Mouse (Mus musculus) frontal cortex, adult 2 months (tissue): ENCODE data around the gene Cpeb1. TPM values are rescaled to one million over a fixed set of nuclear protein-coding genes. Genes with fewer than 3 reads are reported as not detected.
A peak's percentile ranks its signal among the peaks of the same experiment; 100 is the strongest.

Source experiments
- DNase-seq, 2 experiments: peaks; one replicate each; pipeline ENCODE4 v3.0.0; 2022; ENCODE audit warnings: low spot score in 1 of 2; ENCODE audit errors: extremely low spot score in 1 of 2
- polyA plus RNA-seq: library from polyadenylated mRNA; depleted of rRNA; stranded (reverse); fragments of >200 nt; gene quantifications from 2 replicates; pipeline ENCODE4 v1.2.3, GENCODE M21; 2012

Gene Cpeb1
- polyA plus RNA-seq, 1 experiment, result 134 TPM

DNA sequence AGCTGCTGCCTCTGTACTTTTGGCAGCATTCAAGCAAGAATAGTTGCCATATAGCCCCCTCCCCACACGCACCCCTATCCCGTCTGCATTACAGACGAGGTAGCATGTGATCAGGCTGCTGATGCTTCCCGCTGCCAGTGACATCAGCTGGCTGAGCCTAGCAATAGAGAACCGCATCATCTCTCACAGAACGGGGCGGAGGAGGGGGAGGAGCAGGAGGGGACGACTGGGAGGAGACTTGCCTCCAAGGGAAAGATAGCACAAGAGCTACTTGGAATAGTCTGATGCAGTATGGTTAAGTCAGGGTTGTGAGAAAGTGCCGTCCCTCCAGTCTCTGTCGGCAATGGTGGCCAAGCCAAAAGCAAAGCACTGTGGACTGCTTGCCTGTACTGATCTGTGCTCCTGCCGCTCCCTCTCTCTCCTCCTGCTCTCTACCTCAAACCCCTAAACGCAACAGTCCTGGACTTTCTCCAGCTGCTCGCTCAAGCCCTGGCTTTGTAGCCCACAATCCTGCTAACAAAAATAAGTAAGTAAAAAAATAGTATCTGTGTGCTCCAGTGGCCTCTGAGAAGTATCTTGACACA lies 82.8 kb downstream of the Cpeb1 start:
- peak; percentile 63 to 85 for DNase-seq

DNA sequence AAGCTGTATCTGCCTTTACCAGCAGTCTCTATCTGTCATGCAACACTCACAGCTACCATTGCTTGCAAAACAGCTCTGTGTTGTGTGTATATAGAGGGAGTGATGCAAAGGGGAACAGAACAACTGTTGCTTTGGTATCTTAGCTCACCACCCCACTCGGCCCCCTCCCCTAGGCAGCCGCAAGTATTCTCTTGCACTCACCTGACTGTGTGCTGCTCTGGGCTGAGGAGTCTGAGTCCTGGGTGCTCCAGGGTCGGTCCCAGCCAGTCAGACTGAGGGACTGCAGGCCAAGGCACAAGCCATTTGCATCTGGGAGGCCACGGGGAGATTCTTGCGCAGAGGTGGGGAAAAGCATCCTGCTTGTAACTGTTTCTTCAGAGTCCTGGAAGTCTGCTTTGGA lies 83.5 kb downstream of the Cpeb1 start:
- peak in 1 of 2 experiments; percentile 31 for DNase-seq

DNA sequence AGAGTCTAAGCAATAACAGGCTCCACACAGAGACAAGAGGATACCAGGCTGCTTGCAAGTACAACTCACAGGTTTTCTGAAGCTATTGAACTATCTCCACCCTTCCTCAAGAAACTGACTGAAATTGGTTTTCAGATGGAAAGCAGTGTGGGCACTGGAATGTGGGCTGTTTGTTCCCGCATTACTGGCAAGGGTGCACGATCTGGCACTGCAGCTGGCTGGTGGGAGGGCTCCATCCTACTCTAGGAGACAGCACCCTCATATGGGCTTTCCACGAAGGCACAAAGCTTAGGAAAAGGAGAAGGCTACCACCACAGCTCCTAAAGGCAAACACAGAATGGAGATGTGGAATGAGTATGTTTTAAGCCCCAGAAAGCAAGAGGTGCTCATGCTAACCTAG lies 85.5 kb downstream of the Cpeb1 start:
- DNase-seq, result peak; percentile 66 to 86

DNA sequence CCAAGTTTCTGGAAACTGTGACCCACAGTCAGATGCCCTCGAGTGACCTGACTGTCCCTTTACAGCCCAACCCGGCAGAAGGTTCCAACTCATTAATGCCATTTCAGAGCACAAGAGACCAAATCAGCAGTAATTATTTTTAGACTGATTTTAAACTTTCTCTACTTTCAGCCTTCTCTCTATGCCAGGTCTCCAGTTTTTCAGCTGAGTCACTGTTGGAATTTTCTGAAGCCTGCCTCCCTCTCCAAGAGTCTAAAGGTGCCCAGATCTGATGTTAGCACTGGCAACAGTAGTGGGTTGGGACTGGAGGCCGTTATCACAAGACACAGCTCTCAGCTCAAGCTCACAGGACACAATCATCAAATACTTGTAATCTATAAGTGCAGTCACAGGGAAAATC lies 87.3 kb downstream of the Cpeb1 start:
- DNase-seq, result peak in 1 of 2 experiments; percentile 21

DNA sequence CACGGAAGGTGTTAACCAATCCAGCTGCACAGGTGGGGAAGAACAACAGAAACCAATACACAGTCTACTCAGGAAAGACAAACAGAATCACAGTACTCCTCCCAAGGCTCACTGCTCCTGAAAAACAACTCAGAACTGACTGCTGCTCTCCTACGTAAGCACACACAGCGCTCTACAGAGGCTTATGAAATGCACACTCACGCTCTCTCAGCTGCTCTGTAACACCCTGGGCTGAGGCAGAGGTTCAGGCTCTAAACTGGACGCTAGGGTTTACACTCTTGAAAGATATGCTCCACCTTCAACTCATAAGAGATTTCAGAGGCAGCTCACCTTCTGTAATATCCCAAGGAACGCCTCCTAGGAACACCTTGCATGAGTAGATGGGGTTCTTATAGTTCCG lies 98.3 kb downstream of the Cpeb1 start:
- no peak for DNase-seq

DNA sequence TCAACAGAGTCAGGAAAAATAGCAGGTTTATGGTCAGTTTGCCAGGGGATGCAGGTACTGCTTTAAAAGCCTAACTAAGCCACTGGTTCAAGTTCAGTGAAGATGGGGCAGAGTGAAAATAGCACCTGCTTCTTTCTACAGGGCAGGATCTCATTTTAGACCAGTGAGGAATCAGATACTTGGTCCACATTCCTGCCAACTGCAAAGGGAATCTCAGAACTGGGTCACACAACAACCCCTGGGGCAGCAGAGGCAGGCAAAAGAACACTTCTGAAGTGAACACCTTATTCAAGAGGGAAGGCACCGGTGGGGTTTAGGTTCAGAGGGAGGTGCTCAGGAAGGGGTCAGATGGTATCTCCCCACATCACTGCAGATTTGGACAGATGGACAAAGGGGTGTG lies 98.9 kb downstream of the Cpeb1 start:
- DNase-seq, result no peak

DNA sequence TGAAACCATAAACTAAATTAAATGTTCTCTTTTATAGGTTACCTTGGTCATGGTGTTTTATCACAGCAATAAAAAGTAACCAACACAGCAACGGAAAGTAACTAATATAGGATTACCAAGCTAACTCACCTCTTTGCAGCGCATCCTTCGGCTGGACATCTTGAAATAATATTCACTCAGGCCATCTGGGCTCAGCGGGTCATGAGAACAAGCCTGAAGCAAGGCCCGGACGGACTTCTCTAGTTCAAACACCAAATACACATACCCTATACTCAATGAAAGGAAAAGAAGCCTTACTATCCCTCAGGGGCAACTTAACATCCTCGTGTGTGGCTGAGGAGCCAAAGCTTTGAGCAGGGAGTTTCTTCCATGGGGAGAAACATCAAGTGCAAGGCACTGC lies 99.5 kb downstream of the Cpeb1 start:
- no peak for DNase-seq

DNA sequence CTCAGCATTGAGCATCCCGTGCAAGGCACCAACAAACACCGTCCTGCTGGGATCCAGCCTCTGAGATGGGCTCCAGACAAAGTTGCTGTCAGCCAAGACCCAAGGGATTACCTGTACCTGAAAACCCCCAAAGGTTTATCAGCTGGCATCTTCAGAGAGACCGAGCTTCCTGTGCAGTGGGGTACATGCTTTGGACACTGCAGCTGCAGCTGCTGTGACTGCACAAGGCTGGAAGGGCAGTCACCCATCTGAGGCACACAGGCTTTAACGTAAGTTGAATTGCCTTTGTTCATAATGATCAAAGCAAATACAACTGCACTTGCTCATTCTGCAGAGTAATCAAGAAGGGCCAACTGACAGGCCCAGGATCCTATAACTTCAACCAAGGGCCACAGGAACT lies 103.4 kb downstream of the Cpeb1 start:
- no peak for DNase-seq

DNA sequence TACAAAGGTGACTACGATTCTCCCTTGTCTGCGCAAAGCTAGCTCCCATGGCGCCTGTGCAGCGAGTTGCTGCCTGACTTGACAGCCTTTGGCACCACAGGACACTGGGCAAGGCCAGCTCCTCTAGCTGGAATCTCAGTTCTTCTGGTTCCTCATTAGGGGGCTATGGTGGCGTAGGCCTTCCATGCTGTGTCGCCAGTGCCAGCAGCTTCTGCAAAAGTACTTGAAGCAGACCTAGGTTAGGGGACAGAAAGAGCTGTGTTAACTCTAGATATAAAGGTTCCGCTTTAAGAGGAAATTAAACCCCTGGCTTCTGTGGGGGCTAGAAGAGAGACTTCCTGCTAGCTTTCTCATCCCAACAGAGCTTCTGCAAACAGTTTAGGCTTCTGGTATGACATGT lies 107.1 kb downstream of the Cpeb1 start:
- no peak for DNase-seq

DNA sequence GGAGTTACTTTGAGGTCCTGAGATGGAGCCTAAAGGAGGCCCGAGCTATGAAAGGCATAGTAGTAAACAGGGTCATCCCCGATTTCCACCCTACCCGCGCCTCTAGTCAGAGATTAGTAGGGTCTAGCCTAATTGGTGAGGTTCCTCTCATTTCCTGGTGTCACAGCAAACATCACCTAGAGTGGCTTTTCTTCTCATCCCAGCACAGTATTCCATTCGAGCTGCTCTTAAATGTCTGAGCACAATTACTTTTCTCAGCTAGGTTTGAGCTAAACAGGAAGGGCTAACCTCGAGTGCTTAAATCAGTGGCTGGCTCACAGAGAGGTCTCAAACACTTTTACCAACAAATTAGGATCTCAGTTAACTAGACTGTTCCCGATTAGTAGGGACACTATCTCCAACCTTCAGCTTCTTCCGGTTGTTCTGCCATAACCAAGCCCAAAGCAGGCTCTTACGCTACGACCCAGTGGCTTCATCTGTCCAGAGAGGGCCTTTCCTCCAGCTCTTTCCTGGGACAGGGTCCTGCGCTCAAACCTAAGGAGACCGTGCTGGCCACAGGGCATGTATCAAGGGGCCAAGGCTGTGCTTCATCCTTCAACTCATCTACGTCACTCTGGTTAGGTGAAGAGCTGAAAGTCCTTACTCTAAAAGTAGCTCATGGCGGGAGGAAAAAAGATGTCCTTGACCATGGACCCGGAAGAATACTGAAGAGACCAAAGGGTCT lies 109.7 kb downstream of the Cpeb1 start:
- DNase-seq, result no peak

DNA sequence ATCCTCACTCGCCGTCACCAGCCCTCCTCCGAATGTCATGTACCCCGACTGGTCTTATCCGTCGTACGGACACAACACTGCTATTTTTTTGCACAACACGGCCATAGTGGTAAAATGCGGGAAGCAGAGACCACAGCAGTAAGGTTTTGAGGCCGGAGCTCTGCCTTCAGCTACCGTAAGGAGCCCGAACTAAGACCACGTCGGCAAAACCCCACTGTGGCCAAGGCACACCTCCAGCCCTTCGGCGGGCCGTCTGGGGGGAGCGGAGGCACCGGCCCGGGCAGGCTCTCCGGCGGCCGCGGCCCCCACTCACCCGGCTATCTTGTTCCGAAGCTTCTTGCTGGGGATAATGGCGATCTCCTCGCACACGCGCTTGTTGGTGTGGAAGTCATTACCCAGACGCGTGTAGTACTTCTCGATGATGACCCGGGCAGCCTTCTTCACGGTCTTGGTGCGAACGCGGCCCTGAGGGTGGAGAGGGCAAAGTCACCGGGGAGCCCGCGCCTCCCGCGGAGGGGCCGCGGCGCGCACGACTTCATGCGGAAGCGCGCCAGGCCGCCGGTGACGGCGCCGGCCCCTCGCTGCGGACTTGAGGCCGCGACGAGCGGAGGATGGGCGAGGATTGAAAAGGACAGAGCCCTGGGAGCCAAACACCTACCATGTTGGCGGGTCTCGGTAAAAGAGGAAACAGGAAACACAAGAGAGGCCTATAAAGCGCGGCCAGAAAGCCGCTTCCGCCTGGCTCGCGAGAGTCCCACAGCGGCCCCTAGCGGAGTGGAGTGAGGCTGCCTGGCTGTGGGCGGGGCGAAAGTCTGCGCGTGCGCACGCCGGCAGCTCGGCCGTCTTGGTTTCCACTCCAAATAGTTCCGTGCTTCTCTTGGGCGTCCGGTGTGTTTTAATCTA lies 110.5 kb downstream of the Cpeb1 start, which contains the start of gene Rps17:
Gene Rps17, minus strand, starts transcription at position 711 of the 903 bp plus-strand sequence.
- DNase-seq, result peak; percentile 87 to 98

DNA sequence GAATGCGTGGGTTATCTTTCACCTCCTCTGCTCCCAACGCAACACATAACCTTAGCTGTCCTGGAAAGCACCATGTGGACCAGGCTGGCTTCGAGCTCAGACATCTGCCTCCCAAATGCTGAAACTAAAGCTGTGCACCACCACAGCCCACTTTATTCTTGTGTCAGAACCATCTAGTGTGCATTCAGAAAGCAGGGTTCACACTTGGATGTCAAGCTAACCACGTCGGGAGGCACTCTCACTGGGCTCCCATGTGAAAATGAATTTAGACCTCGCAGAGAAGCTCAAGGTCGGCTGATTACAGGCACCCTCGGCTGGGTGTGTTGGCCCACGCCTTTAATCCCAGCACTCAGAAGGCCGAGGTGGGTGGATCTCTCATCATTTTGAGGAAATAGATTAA lies 111.4 kb downstream of the Cpeb1 start:
- peak in 1 of 2 experiments; percentile 16 for DNase-seq

DNA sequence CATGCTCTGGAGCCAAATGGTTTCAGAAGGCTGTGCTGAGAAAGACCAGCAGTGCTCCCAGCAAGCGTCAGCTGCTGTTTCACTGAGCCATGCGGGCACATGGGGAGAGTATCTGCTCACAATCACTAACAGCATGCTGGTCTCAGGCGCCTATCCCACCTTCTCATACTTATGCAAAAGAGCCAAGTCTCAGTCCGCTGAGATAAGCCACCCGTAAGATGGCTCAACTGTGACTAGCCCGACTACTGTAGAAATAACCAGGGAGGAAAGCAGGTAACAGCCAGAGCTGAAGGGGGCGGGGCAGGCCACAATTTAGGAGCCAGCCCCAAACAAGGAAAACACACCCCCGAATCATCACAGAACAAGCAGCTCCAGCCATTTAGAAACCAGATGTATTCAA lies 111.9 kb downstream of the Cpeb1 start:
- DNase-seq, result peak in 1 of 2 experiments; percentile 9

DNA sequence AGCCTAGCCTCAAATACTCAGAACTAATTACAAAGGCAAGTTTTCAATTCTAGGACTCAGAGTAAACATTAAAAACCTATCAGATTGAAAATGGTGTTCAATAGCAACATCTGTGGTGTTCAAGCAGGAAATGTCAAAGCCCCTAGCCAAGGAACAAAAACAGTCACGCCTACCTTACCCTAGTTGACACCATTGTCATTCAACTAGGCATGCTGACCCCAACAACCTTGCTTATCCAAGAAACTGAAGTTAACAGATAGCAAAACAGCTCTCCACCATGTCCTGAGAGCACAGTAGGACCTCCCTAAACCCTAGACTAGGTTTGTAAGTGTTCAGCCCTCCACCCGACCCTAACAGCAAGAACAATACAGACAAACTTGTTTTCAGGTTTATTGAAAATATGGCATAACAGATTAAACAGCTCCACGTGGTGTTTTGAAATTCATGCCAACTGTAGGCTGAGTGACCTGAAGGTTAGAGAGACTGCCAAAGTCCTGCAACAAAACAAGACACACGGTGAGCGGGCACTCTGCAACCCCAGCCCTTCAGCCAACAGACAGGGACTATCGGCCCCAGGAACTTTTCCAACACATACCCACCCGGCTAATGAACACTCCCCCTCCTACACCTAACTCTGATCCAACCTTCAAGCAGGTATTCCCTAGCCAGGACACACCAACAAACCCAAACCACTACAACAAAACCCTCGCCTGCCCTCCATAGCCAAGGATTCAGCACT lies 112.7 kb downstream of the Cpeb1 start:
- DNase-seq, result no peak

DNA sequence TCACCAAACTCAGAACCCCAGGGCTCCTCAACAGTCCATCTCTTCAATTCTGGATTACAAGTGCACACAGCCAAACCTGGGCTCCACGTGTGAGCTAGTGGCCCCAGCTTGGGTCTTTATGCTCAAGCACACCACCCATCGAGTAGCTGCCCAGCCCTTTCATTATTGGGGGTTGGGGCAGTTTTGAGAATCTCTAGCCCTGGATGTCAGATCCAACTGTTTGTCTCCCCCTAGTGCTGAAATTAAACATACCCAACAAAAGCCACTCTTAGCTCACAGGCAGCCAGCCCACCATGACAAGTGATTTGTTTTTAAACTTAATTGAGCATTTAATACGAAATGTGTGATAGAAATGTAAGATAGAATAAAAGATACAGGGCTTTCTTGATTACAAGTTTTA lies 113.7 kb downstream of the Cpeb1 start:
- peak in 1 of 2 experiments; percentile 65 for DNase-seq

DNA sequence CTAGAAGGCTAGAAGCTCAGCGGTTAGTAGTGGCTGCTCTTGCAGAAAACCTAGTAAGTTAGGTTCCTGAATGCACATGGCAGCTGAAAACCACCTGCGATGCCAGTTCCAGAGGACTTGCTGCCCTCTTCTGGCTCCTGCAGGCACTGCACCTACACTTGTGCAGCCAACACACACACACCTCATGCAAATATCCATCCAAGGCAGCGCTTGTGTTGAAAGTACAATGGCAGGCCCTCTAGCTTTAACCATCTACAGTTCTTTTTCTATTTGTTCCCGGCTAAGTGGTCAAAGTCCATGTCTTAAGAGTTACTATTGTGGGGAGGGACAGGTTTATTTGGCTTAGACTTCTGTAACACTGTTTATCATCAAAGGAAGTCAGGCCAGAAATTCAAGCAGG lies 115.5 kb downstream of the Cpeb1 start:
- DNase-seq, result peak in 1 of 2 experiments; percentile 46

DNA sequence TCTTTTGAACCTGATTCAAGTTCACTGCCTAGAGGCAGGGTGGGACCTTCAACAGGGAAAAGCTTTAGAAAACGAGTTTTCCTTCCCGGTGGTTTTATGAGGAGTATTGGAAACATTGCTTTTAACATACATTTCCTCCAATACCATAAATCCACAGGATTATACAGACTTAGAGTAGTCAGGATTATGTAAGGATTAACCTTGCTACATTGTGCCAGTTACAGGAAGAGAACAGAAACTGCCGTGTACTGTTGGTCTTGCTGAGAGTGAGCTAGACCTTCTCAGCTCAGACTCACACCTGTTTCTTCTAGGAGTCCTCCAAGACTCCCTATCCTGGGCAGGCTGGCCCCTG lies 116.8 kb downstream of the Cpeb1 start:
- DNase-seq, result no peak

DNA sequence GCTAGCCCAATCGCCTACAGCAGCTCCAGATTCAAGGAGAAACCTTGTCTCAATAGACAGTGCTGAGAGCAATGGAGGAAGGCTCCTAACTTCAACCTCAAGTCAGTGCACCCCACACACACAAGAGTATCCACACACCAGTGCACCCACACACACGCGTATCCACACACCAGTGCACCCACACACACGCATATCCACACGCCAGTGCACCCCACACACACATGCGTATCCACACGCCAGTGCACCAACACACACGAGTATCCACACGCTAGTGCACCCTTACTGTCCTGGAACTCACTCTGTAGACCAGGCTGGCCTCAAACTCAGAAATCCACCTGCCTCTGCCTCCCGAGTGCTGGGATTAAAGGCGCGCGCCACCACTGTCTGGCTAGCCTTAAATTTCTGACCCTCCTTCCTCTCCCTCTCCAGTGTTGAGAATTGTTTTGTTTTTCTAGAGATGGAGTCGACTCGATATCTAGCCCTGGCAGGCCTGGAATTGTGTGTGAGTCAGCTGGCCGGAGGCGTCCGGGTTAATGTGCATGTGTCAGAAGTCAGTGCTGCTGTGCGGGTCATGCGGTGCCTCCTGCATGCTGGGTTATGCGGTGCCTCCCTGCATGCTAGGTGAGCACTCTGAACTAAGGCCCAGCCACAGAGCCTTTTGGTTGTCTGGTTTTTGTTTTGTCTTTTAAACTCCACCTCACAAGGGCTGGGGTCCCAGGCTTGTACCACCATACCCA lies 117.3 kb downstream of the Cpeb1 start:
- DNase-seq, result no peak

DNA sequence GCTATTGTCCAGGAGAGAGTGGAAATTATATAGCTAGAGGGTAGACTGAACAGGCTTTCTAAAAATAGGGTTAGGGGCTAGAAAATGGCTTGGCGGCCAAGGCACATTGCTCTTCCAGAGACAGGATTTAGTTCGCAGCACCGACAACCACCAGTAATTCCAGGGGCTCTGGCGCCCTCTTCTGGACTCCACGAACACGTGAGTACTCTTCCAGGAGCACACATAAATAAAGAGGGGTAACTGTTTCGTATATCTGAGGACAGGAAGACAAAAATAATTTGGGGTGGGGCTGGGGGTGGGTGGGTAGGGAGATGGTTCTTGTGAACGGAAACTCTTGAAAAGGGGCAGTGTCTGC lies 118.9 kb downstream of the Cpeb1 start:
- peak in 1 of 2 experiments; percentile 56 for DNase-seq
